Mouse (Mus musculus) liver, adult 2 months (tissue): ENCODE measurements at regions not wholly inside any gene's neighbourhood (a gene's known extent, or its start where the extent isn't known, plus 50 kb on each side); places are given as distances from the start of the nearest gene placed in this dataset.

Experiments
- DNase-seq: peaks from one replicate; pipeline ENCODE4 v3.0.0-alpha.2; 2011; ENCODE audit warnings: low read depth, low spot score; ENCODE audit errors: extremely low read depth
- H3K27ac ChIP-seq: fragments of 200-500 bp; replicated peaks from 2 replicates; pipeline ENCODE4 v1.5.1; 2012; ENCODE audit warnings: low read depth, mild to moderate bottlenecking, control low read depth, inconsistent platforms, low read length; ENCODE audit not compliant: insufficient read depth
- H3K27me3 ChIP-seq: fragments of 200-500 bp; 2 replicates; pipeline ENCODE4 v1.6.1; 2012; ENCODE audit warnings: mild to moderate bottlenecking, moderate library complexity, low read length, inconsistent platforms; ENCODE audit not compliant: control insufficient read depth, insufficient read depth
- H3K36me3 ChIP-seq: fragments of 200-500 bp; 2 replicates; pipeline ENCODE4 v1.6.1; 2012; ENCODE audit warnings: low read length, inconsistent platforms; ENCODE audit not compliant: control insufficient read depth, insufficient read depth
- H3K4me1 ChIP-seq: fragments of 200-500 bp; 2 replicates; pipeline ENCODE4 v1.6.1; 2011; ENCODE audit warnings: low read length; ENCODE audit not compliant: control insufficient read depth, insufficient read depth
- H3K4me3 ChIP-seq: fragments of 200-500 bp; 2 replicates; pipeline ENCODE4 v1.5.1; 2011; ENCODE audit warnings: low read depth, mild to moderate bottlenecking, control low read depth, low read length, moderate library complexity; ENCODE audit not compliant: insufficient read depth
- H3K79me2 ChIP-seq: fragments of 200-500 bp; 2 replicates; pipeline ENCODE4 v1.6.1; 2012; ENCODE audit warnings: inconsistent platforms, mild to moderate bottlenecking, low read length, moderate library complexity; ENCODE audit not compliant: control insufficient read depth, insufficient read depth
- H3K9ac ChIP-seq: fragments of 200-500 bp; 2 replicates; pipeline ENCODE4 v1.6.1; 2012; ENCODE audit warnings: low read depth, mild to moderate bottlenecking, control low read depth, inconsistent platforms, low read length
- CTCF ChIP-seq: fragments of 200-500 bp; IDR thresholded peaks from 2 replicates; pipeline ENCODE4 v1.5.1; 2011; ENCODE audit warnings: low read depth, low read length, control low read depth
- POLR2A ChIP-seq: fragments of 200-500 bp; IDR thresholded peaks from 2 replicates; pipeline ENCODE4 v1.6.1; 2011; ENCODE audit warnings: low read length, control low read depth; ENCODE audit not compliant: insufficient read depth; ENCODE audit errors: extremely low read depth
- WGBS: fragments of 180-500 bp; shearing (Covaris S2); methylation state at CpG from one replicate; pipeline ENCODE4 v1.1.7; 2018; 5-methylcytosine and 5-hydroxymethylcytosine counted together

- Histone ChIP-seq H3K36me3 (no peaks in the 10 kb centered on the region), H3K4me1 (no peaks in the 10 kb centered on the region), H3K9ac (no peak overlapping the region), H3K4me3 (no peak overlapping the region), H3K27me3 (no peaks in the 10 kb centered on the region), H3K27ac (no peak overlapping the region), H3K79me2 (no peaks in the 10 kb centered on the region)
- 81% methylated on average over 11 of the region's 11 CpGs for WGBS
- no peak for DNase-seq
- TF ChIP-seq CTCF (no peak), POLR2A (no peak)
Observed at GRCm38 (mm10) chr2:171712816-171713570, 330.3 kb downstream of the Cbln4 start.

- TF ChIP-seq CTCF (no peak), POLR2A (no peak)
- WGBS: 72% methylated on average over 5 of the region's 5 CpGs
Observed at GRCm38 (mm10) chr2:171693526-171693925, 349.7 kb downstream of the Cbln4 start.

GRCm38 (mm10) chr2:171690781-171691180, 352.5 kb downstream of the Cbln4 start:
- Histone ChIP-seq H3K79me2 (no peaks in the 10 kb centered on the region), H3K36me3 (no peaks in the 10 kb centered on the region), H3K27me3 (no peaks in the 10 kb centered on the region), H3K4me3 (no peak overlapping the region), H3K27ac (no peak overlapping the region), H3K9ac (no peak overlapping the region), H3K4me1 (no peaks in the 10 kb centered on the region)
- TF ChIP-seq POLR2A (no peak), CTCF (no peak)
- 18% methylated on average over 4 of the region's 4 CpGs for WGBS
- DNase-seq: no peak

More at GRCm38 (mm10) chr2:171693526-171693925, 349.7 kb downstream of the Cbln4 start:
- no peaks in the 10 kb centered on the region for H3K27me3 ChIP-seq
- no peaks in the 10 kb centered on the region for H3K4me1 ChIP-seq
- H3K9ac ChIP-seq: no peak overlapping the region
- no peaks in the 10 kb centered on the region for H3K36me3 ChIP-seq
- H3K27ac ChIP-seq: no peak overlapping the region
- no peaks in the 10 kb centered on the region for H3K79me2 ChIP-seq
- no peak for DNase-seq
- no peak overlapping the region for H3K4me3 ChIP-seq

- Histone ChIP-seq H3K79me2 (no peaks in the 10 kb centered on the region), H3K36me3 (no peaks in the 10 kb centered on the region), H3K4me3 (no peak overlapping the region), H3K4me1 (no peaks in the 10 kb centered on the region), H3K27me3 (no peaks in the 10 kb centered on the region), H3K27ac (no peak overlapping the region), H3K9ac (no peak overlapping the region)
- TF ChIP-seq POLR2A (no peak), CTCF (no peak)
- no peak for DNase-seq
- 19% methylated on average over 4 of the region's 4 CpGs for WGBS
Observed at GRCm38 (mm10) chr2:171689102-171689501, 354.2 kb downstream of the Cbln4 start.

GRCm38 (mm10) chr2:171677998-171678397, 365.3 kb downstream of the Cbln4 start:
- 71% methylated on average over 2 of the region's 2 CpGs for WGBS
- H3K9ac ChIP-seq: no peak overlapping the region
- H3K27me3 ChIP-seq: no peaks in the 10 kb centered on the region
- no peaks in the 10 kb centered on the region for H3K4me1 ChIP-seq
- H3K27ac ChIP-seq: no peak overlapping the region
- TF ChIP-seq CTCF (no peak), POLR2A (no peak)
- H3K79me2 ChIP-seq: no peaks in the 10 kb centered on the region
- H3K36me3 ChIP-seq: no peaks in the 10 kb centered on the region
- H3K4me3 ChIP-seq: no peak overlapping the region
- no peak for DNase-seq

- WGBS: 88% methylated on average over 7 of the region's 7 CpGs
- Histone ChIP-seq H3K27ac (no peak overlapping the region), H3K9ac (no peak overlapping the region), H3K36me3 (no peaks in the 10 kb centered on the region), H3K4me3 (no peak overlapping the region), H3K79me2 (no peaks in the 10 kb centered on the region), H3K27me3 (no peaks in the 10 kb centered on the region), H3K4me1 (no peaks in the 10 kb centered on the region)
- no peak for DNase-seq
- TF ChIP-seq CTCF (no peak), POLR2A (no peak)
Observed at GRCm38 (mm10) chr2:171677128-171677527, 366.1 kb downstream of the Cbln4 start.
